Mouse (Mus musculus) intestine, postnatal 0 days (tissue): ENCODE measurements around the gene Gm49601. TPM values are rescaled to one million over a fixed set of nuclear protein-coding genes. Genes with fewer than 3 reads are reported as not detected.

ENCODE experiments used
- ATAC-seq: fragments of 200-750 bp; cut with Nextera tagmentation; 2 replicates; pipeline ENCODE4 v1.8.0; 2017; ENCODE audit warnings: mild to moderate bottlenecking, moderate TSS enrichment, moderate library complexity
- H3K27ac ChIP-seq: fragments of 300-500 bp; sonication (generic); 2 replicates; pipeline ENCODE4 v1.5.1; 2014; ENCODE audit warnings: mild to moderate bottlenecking, low read depth, low read length, moderate library complexity
- H3K27me3 ChIP-seq: fragments of 300-500 bp; sonication (generic); replicated peaks from 2 replicates; pipeline ENCODE4 v1.6.1; 2014; ENCODE audit warnings: low read length, mixed read lengths; ENCODE audit not compliant: control insufficient read depth, insufficient read depth
- H3K36me3 ChIP-seq: fragments of 300-500 bp; sonication (generic); 2 replicates; pipeline ENCODE4 v1.6.1; 2014; ENCODE audit warnings: mild to moderate bottlenecking, moderate library complexity; ENCODE audit not compliant: control insufficient read depth, insufficient read depth
- H3K4me1 ChIP-seq: fragments of 300-500 bp; sonication (generic); replicated peaks from 2 replicates; pipeline ENCODE4 v1.6.1; 2014; ENCODE audit warnings: antibody characterized with exemption, low read length, mixed read lengths; ENCODE audit not compliant: control insufficient read depth, insufficient read depth
- H3K4me2 ChIP-seq: fragments of 300-500 bp; sonication (generic); replicated peaks from 2 replicates; pipeline ENCODE4 v1.6.1; 2014; ENCODE audit warnings: low read depth, mild to moderate bottlenecking, moderate library complexity
- H3K4me3 ChIP-seq: fragments of 300-500 bp; sonication (generic); 2 replicates; pipeline ENCODE4 v1.5.1; 2014; ENCODE audit warnings: low read depth, low read length
- H3K9ac ChIP-seq: fragments of 300-500 bp; sonication (generic); 2 replicates; pipeline ENCODE4 v1.6.1; 2014; ENCODE audit warnings: mild to moderate bottlenecking, low read depth, low read length
- H3K9me3 ChIP-seq: fragments of 300-500 bp; sonication (generic); 2 replicates; pipeline ENCODE4 v1.6.1; 2016; ENCODE audit warnings: mixed run types; ENCODE audit not compliant: control insufficient read depth
- CTCF ChIP-seq: sonication (generic); IDR thresholded peaks from 2 replicates; pipeline ENCODE4 v1.5.1; 2016; ENCODE audit warnings: low read depth, mild to moderate bottlenecking, control low read depth, antibody characterized with exemption, moderate library complexity
- WGBS: fragments of 180-500 bp; shearing (Covaris S2); extraction: QIAGEN DNeasy Blood & Tissue Kit; methylation state at CpG from one replicate; pipeline ENCODE4 v1.1.7; 2014; 5-methylcytosine and 5-hydroxymethylcytosine counted together
- polyA plus RNA-seq: library from polyadenylated mRNA; unstranded; fragments of >200 nt; fragmentation: Nextera tagmentation; extraction: Ambion mirVana; gene quantifications from 2 replicates; pipeline ENCODE4 v1.2.1, GENCODE M21; 2015

Gene Gm49601
- polyA plus RNA-seq, 1 experiment from 2014 or later: 1.4 TPM

GRCm38 (mm10) chr16:18632059-18632458, 5.8 kb upstream of the Gm49601 start:
- WGBS: 46% methylated on average over 3 of the region's 3 CpGs
- ATAC-seq: no peak
- H3K9ac ChIP-seq: no peak overlapping the region
- H3K4me1 ChIP-seq: peaks cover 13% of the 10 kb centered on the region
- peak; percentile 51 for TF ChIP-seq CTCF
- no peaks in the 10 kb centered on the region for H3K27me3 ChIP-seq
- no peaks in the 10 kb centered on the region for H3K9me3 ChIP-seq
- no peak overlapping the region for H3K4me3 ChIP-seq
- H3K36me3 ChIP-seq: no peaks in the 10 kb centered on the region
- H3K27ac ChIP-seq: no peak overlapping the region
- H3K4me2 ChIP-seq: no peak overlapping the region

GRCm38 (mm10) chr16:18631141-18631540, 4.9 kb upstream of the Gm49601 start:
- TF ChIP-seq CTCF: no peak
- no peaks in the 10 kb centered on the region for H3K9me3 ChIP-seq
- no peak for ATAC-seq
- H3K36me3 ChIP-seq: no peaks in the 10 kb centered on the region
- no peak overlapping the region for H3K27ac ChIP-seq
- no peaks in the 10 kb centered on the region for H3K27me3 ChIP-seq
- H3K4me2 ChIP-seq: no peak overlapping the region
- no peak overlapping the region for H3K4me3 ChIP-seq
- WGBS: 62% methylated on average over 7 of the region's 7 CpGs
- no peak overlapping the region for H3K9ac ChIP-seq
- H3K4me1 ChIP-seq: peaks cover 17% of the 10 kb centered on the region

GRCm38 (mm10) chr16:18630291-18630690, 4.1 kb upstream of the Gm49601 start:
- Histone ChIP-seq H3K36me3 (no peaks in the 10 kb centered on the region; the same call in 1 of the 2 replicates), H3K4me2 (peak overlapping the region; percentile 93), H3K9me3 (no peaks in the 10 kb centered on the region), H3K4me3 (peak overlapping the region; percentile 79), H3K9ac (peak overlapping the region; percentile 67; the same call in 1 of the 2 replicates), H3K27me3 (no peaks in the 10 kb centered on the region), H3K27ac (no peak overlapping the region), H3K4me1 (peaks cover 17% of the 10 kb centered on the region)
- no peak for TF ChIP-seq CTCF
- WGBS: 49% methylated on average over 5 of the region's 5 CpGs
- no peak for ATAC-seq

- Histone ChIP-seq H3K27me3 (peaks cover 5% of the 10 kb centered on the region; the same call in 1 of the 2 replicates), H3K9ac (peak within 1 kb of the TSS; percentile 67), H3K4me2 (peak within 1 kb of the TSS; percentile 93), H3K4me1 (peaks cover 17% of the 10 kb centered on the region), H3K36me3 (peaks cover 6% of the 10 kb centered on the region; the same call in 1 of the 2 replicates), H3K9me3 (no peaks in the 10 kb centered on the region), H3K4me3 (peak within 1 kb of the TSS; percentile 79), H3K27ac (peak within 1 kb of the TSS; percentile 50)
- no peak for TF ChIP-seq CTCF
- peak; percentile 50 for ATAC-seq
- WGBS: under 1% methylated on average over 69 of the region's 93 CpGs
Measured at GRCm38 (mm10) chr16:18629390-18630231, 3.4 kb upstream of the Gm49601 start, which contains the start of gene Sept5. TSS of gene Sept5 (minus strand) at chr16:18629954.

GRCm38 (mm10) chr16:18628948-18629340, 2.7 kb upstream of the Gm49601 start:
- H3K4me1 ChIP-seq: peaks cover 17% of the 10 kb centered on the region
- no peak for TF ChIP-seq CTCF
- peaks cover 13% of the 10 kb centered on the region; the same call in 1 of the 2 replicates for H3K36me3 ChIP-seq
- peak overlapping the region; percentile 79 for H3K4me3 ChIP-seq
- 42% methylated on average over 2 of the region's 2 CpGs for WGBS
- H3K9ac ChIP-seq: peak overlapping the region; percentile 67; the same call in 1 of the 2 replicates
- H3K27ac ChIP-seq: 0 out of 2 replicates have a peak overlapping the region, but pooled peaks have one; percentile 50
- H3K27me3 ChIP-seq: peaks cover 5% of the 10 kb centered on the region; the same call in 1 of the 2 replicates
- H3K4me2 ChIP-seq: peak overlapping the region; percentile 93
- ATAC-seq: no peak
- H3K9me3 ChIP-seq: no peaks in the 10 kb centered on the region

GRCm38 (mm10) chr16:18628206-18628947, 2.1 kb upstream of the Gm49601 start:
- H3K27ac ChIP-seq: peak overlapping the region; percentile 28; the same call in 1 of the 2 replicates
- H3K36me3 ChIP-seq: peaks cover 18% of the 10 kb centered on the region; the same call in 1 of the 2 replicates
- H3K4me3 ChIP-seq: peak overlapping the region; percentile 79
- WGBS: 41% methylated on average over 7 of the region's 7 CpGs
- peak; percentile 23; the same call in 1 of the 2 replicates for ATAC-seq
- H3K9me3 ChIP-seq: no peaks in the 10 kb centered on the region
- H3K9ac ChIP-seq: 0 out of 2 replicates have a peak overlapping the region, but pooled peaks have one; percentile 67
- H3K27me3 ChIP-seq: peaks cover 5% of the 10 kb centered on the region; the same call in 1 of the 2 replicates
- H3K4me2 ChIP-seq: peak overlapping the region; percentile 93
- peaks cover 17% of the 10 kb centered on the region for H3K4me1 ChIP-seq
- TF ChIP-seq CTCF: no peak
